Mouse (Mus musculus) lung, adult 2 months (tissue): ENCODE results near the gene H2-M10.3.

Source experiments
- CTCF ChIP-seq: fragments of 200-500 bp; IDR thresholded peaks from 2 replicates; pipeline ENCODE4 v1.5.1; 2011; ENCODE audit warnings: mild to moderate bottlenecking, low read length, control low read depth; ENCODE audit not compliant: insufficient read depth
- POLR2A ChIP-seq: fragments of 200-500 bp; IDR thresholded peaks from 2 replicates; pipeline ENCODE4 v1.6.1; 2011; ENCODE audit warnings: low read depth, mild to moderate bottlenecking, control low read depth, low read length, borderline replicate concordance; ENCODE audit errors: extremely low read depth

- no peak for TF ChIP-seq CTCF
- no peak for TF ChIP-seq POLR2A
These were observed 21.7 kb upstream of the H2-M10.3 start for GRCm38 (mm10) chr17:36389907-36390306.
